Mouse (Mus musculus) small intestine, adult 2 months (tissue): ENCODE measurements around the gene Kctd15.

Experiments used
- CTCF ChIP-seq: fragments of 200-500 bp; IDR thresholded peaks from 2 replicates; pipeline ENCODE4 v1.5.1; 2012; ENCODE audit warnings: low read depth, mild to moderate bottlenecking, control low read depth, inconsistent platforms, low read length, moderate library complexity, mixed read lengths; ENCODE audit not compliant: insufficient replicate concordance, insufficient read length; ENCODE audit errors: extremely low read depth
- POLR2A ChIP-seq: fragments of 200-500 bp; IDR thresholded peaks from 2 replicates; pipeline ENCODE4 v1.6.1; 2012; ENCODE audit warnings: low read depth, mild to moderate bottlenecking, control low read depth, inconsistent platforms, low read length, moderate library complexity

GRCm38 (mm10) chr7:34598576-34598975 lies 58.0 kb downstream of the Kctd15 start:
- no peak for TF ChIP-seq CTCF
- TF ChIP-seq POLR2A: no peak
